Mouse (Mus musculus) midbrain, postnatal 0 days (tissue): ENCODE results near the gene Ugt1a9. TPM values are rescaled to one million over a fixed set of nuclear protein-coding genes. Genes with fewer than 3 reads are reported as not detected.

Source experiments
- ATAC-seq: fragments of 200-750 bp; cut with Nextera tagmentation; 2 replicates; pipeline ENCODE4 v1.8.0; 2017; ENCODE audit warnings: moderate number of reproducible peaks, mild to moderate bottlenecking, moderate TSS enrichment, moderate library complexity; ENCODE audit not compliant: low FRiP score
- DNase-seq: peaks from one replicate; pipeline ENCODE4 v3.0.0-alpha.2; 2015; ENCODE audit warnings: low spot score
- H3K27ac ChIP-seq: fragments of 300-500 bp; sonication (generic); 2 replicates; pipeline ENCODE4 v1.5.1; 2014; ENCODE audit warnings: low read depth, mild to moderate bottlenecking, low read length, mixed read lengths
- H3K27me3 ChIP-seq: fragments of 300-500 bp; sonication (generic); 2 replicates; pipeline ENCODE4 v1.6.1; 2014; ENCODE audit warnings: low read length, control low read depth, mixed read lengths; ENCODE audit not compliant: insufficient read depth
- H3K36me3 ChIP-seq: fragments of 300-500 bp; sonication (generic); 2 replicates; pipeline ENCODE4 v1.6.1; 2014; ENCODE audit warnings: low read length, control low read depth, mixed read lengths; ENCODE audit not compliant: insufficient read depth
- H3K4me1 ChIP-seq: fragments of 300-500 bp; sonication (generic); 2 replicates; pipeline ENCODE4 v1.6.1; 2014; ENCODE audit warnings: mild to moderate bottlenecking, control low read depth, antibody characterized with exemption, low read length, mixed read lengths; ENCODE audit not compliant: insufficient read depth
- H3K4me2 ChIP-seq: fragments of 300-500 bp; sonication (generic); 2 replicates; pipeline ENCODE4 v1.6.1; 2014; ENCODE audit warnings: low read depth, mild to moderate bottlenecking, low read length, mixed read lengths; ENCODE audit not compliant: poor library complexity, severe bottlenecking
- H3K4me3 ChIP-seq: fragments of 300-500 bp; sonication (generic); 2 replicates; pipeline ENCODE4 v1.5.1; 2014; ENCODE audit warnings: low read depth, mild to moderate bottlenecking, low read length, moderate library complexity
- H3K9ac ChIP-seq: fragments of 300-500 bp; sonication (generic); replicated peaks from 2 replicates; pipeline ENCODE4 v1.6.1; 2014; ENCODE audit warnings: mild to moderate bottlenecking, low read length, moderate library complexity, mixed read lengths; ENCODE audit not compliant: poor library complexity, severe bottlenecking
- H3K9me3 ChIP-seq: fragments of 300-500 bp; sonication (generic); 2 replicates; pipeline ENCODE4 v1.6.1; 2016; ENCODE audit warnings: low read length, control low read depth
- CTCF ChIP-seq: IDR thresholded peaks from 2 replicates; pipeline ENCODE4 v1.5.1; 2016; ENCODE audit warnings: antibody characterized with exemption, mild to moderate bottlenecking
- WGBS: fragments of 180-500 bp; shearing (Covaris S2); extraction: QIAGEN DNeasy Blood & Tissue Kit; methylation state at CpG from one replicate; pipeline ENCODE4 v1.1.7; 2014; 5-methylcytosine and 5-hydroxymethylcytosine counted together
- polyA plus RNA-seq: library from polyadenylated mRNA; unstranded; fragments of >200 nt; fragmentation: Nextera tagmentation; extraction: Ambion mirVana; gene quantifications from 2 replicates; pipeline ENCODE4 v1.2.1, GENCODE M21; 2015
- total RNA-seq: library from RNA; depleted of rRNA; stranded (reverse); fragments of >200 nt; gene quantifications from 2 replicates; pipeline ENCODE4 v1.2.3, GENCODE M21; 2014

Ugt1a9 gene
- total and polyA plus RNA-seq, 2 experiments from 2014 or later = not detected

DNA sequence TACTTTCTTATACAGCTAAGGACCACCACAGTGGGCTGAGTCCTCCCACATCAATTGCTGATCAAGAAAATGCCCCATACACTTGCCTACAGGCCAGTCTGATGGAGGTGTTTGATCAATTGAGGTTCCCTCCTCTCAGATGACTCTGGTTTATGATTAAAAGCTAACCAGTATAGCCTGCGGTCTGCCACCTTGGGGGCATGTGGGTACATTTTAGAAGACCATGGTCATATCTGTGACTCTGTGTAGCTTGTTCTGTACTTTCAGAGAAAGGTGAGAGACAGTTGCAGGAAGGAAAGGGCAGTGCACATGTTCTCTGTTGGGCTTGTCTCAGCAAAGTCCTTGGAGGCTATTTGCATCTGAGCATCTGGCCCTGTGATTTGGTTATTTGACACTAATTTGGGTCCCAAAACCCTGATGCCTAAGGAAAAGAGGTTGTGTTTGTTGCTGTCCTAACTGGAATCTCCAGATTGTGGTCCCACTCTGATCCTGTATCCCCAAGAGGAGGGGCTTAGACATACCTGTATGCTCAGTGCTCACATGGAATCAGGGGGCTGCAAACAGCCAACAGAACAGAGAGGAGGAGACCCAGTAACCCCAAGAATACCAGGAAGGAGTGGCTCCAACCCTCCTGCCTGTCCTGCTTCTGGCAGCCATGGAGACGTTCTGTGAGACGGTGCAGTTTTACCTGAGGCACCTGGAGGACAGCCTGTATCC is 162.2 kb downstream of the Ugt1a9 start:
- WGBS = 58% methylated on average over 3 of the region's 3 CpGs
- H3K9ac ChIP-seq = no peak overlapping the region
- H3K4me2 ChIP-seq = no peak overlapping the region
- no peaks in the 10 kb centered on the region for H3K27me3 ChIP-seq
- no peak overlapping the region for H3K27ac ChIP-seq
- H3K4me1 ChIP-seq = no peaks in the 10 kb centered on the region
- no peak overlapping the region for H3K4me3 ChIP-seq
- H3K36me3 ChIP-seq = no peaks in the 10 kb centered on the region
- TF ChIP-seq CTCF = no peak
- DNase-seq = no peak
- peaks cover 98% of the 10 kb centered on the region for H3K9me3 ChIP-seq
- no peak for ATAC-seq

DNA sequence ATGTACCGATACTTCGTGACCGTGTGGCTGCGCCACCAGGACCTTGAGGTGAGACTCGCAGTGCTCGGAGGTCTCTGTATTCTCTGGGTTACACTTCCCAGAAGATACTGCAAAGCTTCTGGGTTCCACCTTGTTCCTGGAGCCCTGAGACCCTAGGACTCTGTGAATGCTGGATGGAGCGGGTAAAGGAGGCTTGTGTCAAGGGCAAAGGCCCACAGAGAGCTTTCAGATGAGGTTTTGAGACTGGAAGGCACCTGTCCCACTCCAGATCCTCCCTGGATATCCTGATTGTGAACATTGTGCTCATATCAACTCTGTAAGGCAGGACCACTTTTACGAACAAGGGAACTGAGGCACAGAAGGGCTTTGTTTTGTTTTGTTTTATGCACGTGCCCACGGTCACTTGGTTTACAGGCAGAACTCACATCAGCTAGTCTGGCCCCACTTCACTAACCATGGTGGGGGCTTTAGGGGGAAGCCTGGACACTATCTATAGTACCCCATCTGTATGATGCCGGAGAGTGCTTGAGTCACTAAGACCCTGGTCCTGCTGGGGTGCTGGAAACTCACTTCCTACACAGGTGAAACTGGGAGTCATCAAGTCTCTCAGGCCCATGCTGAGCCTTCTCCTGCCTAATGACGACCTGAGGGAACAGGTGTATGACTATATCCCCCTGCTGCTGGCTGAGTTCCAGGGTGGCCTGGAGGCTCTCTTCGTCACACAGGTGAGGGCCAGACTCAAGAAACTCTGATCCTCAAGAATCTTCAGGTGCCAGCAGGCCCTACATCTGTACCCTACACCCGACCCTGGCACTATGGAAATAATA is 163.0 kb downstream of the Ugt1a9 start:
- no peak for TF ChIP-seq CTCF
- Histone ChIP-seq H3K36me3 (no peaks in the 10 kb centered on the region), H3K9me3 (peaks cover 98% of the 10 kb centered on the region), H3K27me3 (no peaks in the 10 kb centered on the region), H3K4me1 (no peaks in the 10 kb centered on the region), H3K9ac (no peak overlapping the region), H3K27ac (no peak overlapping the region), H3K4me3 (no peak overlapping the region), H3K4me2 (no peak overlapping the region)
- ATAC-seq = no peak
- DNase-seq = no peak
- 67% methylated on average over 14 of the region's 14 CpGs for WGBS

DNA sequence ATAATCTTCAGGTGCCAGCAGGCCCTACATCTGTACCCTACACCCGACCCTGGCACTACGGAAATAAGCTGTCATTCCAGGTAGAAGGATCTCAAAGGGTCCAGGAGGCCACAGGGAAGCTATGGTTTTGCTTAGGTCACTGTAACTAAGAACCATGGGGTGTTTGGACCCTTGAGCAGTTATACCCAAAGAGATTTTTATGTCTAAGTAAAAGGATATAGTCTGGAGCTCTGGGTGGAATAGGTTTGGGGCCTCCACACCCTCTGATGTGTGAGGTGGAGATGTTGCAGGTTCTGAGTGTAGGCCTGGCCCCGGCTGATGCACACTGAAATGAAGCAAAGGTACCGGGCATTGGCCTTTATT is 163.6 kb downstream of the Ugt1a9 start:
- Histone ChIP-seq H3K36me3 (no peaks in the 10 kb centered on the region), H3K9ac (no peak overlapping the region), H3K4me1 (no peaks in the 10 kb centered on the region), H3K27ac (no peak overlapping the region), H3K27me3 (no peaks in the 10 kb centered on the region), H3K4me3 (no peak overlapping the region), H3K4me2 (no peak overlapping the region), H3K9me3 (peaks cover 98% of the 10 kb centered on the region)
- TF ChIP-seq CTCF = no peak
- 62% methylated on average over 4 of the region's 4 CpGs for WGBS
- ATAC-seq (no peak), DNase-seq (no peak)

DNA sequence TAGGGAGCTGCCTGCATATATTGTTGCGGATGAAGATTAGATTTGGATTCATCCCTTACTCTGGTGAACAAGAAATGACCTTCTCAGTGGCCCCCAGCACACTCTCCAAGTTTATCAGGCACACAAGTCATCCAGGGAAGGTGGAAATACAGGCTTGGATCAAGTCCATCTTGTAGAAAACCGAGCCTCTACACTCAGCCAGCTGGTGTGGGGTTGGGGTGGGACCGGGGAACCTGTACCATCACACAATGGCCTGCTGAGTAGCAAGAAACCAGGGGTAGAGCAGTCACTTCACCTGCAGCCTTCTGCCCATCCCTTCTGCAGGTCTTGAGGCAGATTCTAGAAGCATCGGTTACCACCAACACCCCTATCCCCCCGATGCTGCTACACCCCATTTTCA is 164.0 kb downstream of the Ugt1a9 start:
- Histone ChIP-seq H3K36me3 (no peaks in the 10 kb centered on the region), H3K9ac (no peak overlapping the region), H3K4me1 (no peaks in the 10 kb centered on the region), H3K9me3 (peaks cover 98% of the 10 kb centered on the region), H3K27ac (no peak overlapping the region), H3K27me3 (no peaks in the 10 kb centered on the region), H3K4me3 (no peak overlapping the region), H3K4me2 (no peak overlapping the region)
- WGBS = 41% methylated on average over 5 of the region's 5 CpGs
- no peak for ATAC-seq
- no peak for DNase-seq
- TF ChIP-seq CTCF = no peak

DNA sequence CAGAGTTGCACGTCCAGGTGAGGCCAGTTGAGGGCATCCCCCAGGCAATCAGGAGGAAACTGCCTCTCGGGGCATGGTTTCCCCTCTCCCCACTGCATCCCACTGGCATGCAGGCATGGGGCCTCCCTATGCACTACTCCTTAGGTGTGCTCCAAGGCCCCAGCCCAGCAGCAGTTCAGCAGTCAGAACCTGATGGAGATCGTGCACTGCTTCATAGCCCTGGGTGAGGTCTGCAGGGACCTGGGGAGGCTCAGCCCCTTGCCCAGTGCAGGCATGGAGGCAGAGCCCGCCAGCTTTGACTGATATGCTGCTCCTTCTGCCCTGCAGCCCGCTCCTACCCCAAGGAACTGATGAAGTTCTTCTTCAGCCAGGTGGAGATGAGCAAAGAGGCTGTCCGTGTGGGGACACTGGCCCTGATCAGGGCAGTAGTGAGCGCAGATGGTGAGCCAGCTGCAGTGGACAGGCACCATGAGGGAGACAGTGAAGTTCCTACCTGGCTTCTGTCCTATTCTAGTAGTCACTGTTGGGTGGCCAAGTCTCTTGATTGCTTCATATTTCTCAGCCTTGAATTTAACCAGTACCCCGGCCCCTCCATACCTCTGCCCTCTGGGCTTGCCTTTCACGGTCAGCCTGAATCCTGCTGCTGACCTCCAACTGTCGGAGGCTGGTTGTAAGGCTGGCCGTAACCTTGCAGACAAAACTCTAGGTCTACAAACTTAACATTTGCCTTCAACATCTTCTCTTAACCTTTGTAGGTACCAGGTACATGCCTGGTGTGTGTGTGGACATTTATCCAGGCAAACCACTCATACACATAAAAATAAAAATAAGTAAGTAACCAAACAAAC is 164.7 kb downstream of the Ugt1a9 start:
- no peak overlapping the region for H3K9ac ChIP-seq
- peak; percentile 11 for ATAC-seq
- TF ChIP-seq CTCF = no peak
- H3K27ac ChIP-seq = no peak overlapping the region
- H3K36me3 ChIP-seq = no peaks in the 10 kb centered on the region
- 63% methylated on average over 11 of the region's 11 CpGs for WGBS
- no peak overlapping the region for H3K4me2 ChIP-seq
- no peak for DNase-seq
- no peaks in the 10 kb centered on the region for H3K27me3 ChIP-seq
- no peaks in the 10 kb centered on the region for H3K4me1 ChIP-seq
- no peak overlapping the region for H3K4me3 ChIP-seq
- H3K9me3 ChIP-seq = peaks cover 98% of the 10 kb centered on the region
